Mouse (Mus musculus) spleen, adult 2 months (tissue): ENCODE results near the gene Edil3.

Experiments
- CTCF ChIP-seq: fragments of 200-500 bp; IDR thresholded peaks from 2 replicates; pipeline ENCODE4 v1.5.1; 2011; ENCODE audit warnings: mild to moderate bottlenecking, inconsistent platforms; ENCODE audit not compliant: insufficient read depth, insufficient read length, insufficient replicate concordance; ENCODE audit errors: extremely low read depth
- POLR2A ChIP-seq: fragments of 200-500 bp; IDR thresholded peaks from 2 replicates; pipeline ENCODE4 v1.6.1; 2011; ENCODE audit warnings: low read depth, low read length, inconsistent platforms

- TF ChIP-seq POLR2A (no peak), CTCF (no peak)
These were observed 298.5 kb downstream of the Edil3 start for GRCm38 (mm10) chr13:89119809-89120208.
